Mouse (Mus musculus) small intestine, adult 2 months (tissue): ENCODE results near the gene Hoxd8.

Source experiments
- CTCF ChIP-seq: fragments of 200-500 bp; IDR thresholded peaks from 2 replicates; pipeline ENCODE4 v1.5.1; 2012; ENCODE audit warnings: low read depth, mild to moderate bottlenecking, control low read depth, inconsistent platforms, low read length, moderate library complexity, mixed read lengths; ENCODE audit not compliant: insufficient replicate concordance, insufficient read length; ENCODE audit errors: extremely low read depth
- POLR2A ChIP-seq: fragments of 200-500 bp; IDR thresholded peaks from 2 replicates; pipeline ENCODE4 v1.6.1; 2012; ENCODE audit warnings: low read depth, mild to moderate bottlenecking, control low read depth, inconsistent platforms, low read length, moderate library complexity

- TF ChIP-seq CTCF: no peak
- TF ChIP-seq POLR2A: no peak
Observed at GRCm38 (mm10) chr2:74677106-74677505, 27.3 kb upstream of the Hoxd8 start.
